Mouse (Mus musculus) CH12.LX (cell line): ENCODE data around the gene Fgfr2. TPM values are rescaled to one million over a fixed set of nuclear protein-coding genes. Genes with fewer than 3 reads are reported as not detected.

ENCODE experiments used
- DNase-seq: peaks from one replicate; pipeline ENCODE4 v3.0.0-alpha.2; 2013; ENCODE audit errors: extremely low read depth
- H3K27ac ChIP-seq: 2 replicates; pipeline ENCODE4 v1.5.1; 2012; ENCODE audit warnings: low read depth, mild to moderate bottlenecking, control low read depth, moderate library complexity; ENCODE audit not compliant: insufficient read depth
- H3K27me3 ChIP-seq: replicated peaks from 2 replicates; pipeline ENCODE3; 2012; ENCODE audit warnings: inconsistent platforms
- H3K36me3 ChIP-seq, 2 experiments: replicated peaks in 1 of 2; 2 replicates each; pipeline versions ENCODE3 to v1.6.1; 2012; ENCODE audit warnings: inconsistent platforms in 1 of 2, low read length in 1 of 2, mild to moderate bottlenecking in 1 of 2, mixed read lengths in 1 of 2, moderate library complexity in 1 of 2; ENCODE audit not compliant: control insufficient read depth in 1 of 2, insufficient read depth in 1 of 2
- H3K4me1 ChIP-seq, 2 experiments: 2 replicates each; pipeline ENCODE4 v1.6.1; 2012; ENCODE audit warnings: inconsistent platforms in 1 of 2, moderate library complexity in 1 of 2; ENCODE audit not compliant: insufficient read depth in 2 of 2, control insufficient read depth in 1 of 2
- H3K4me2 ChIP-seq: 2 replicates; pipeline ENCODE4 v1.6.1; 2012; ENCODE audit warnings: low read depth, mild to moderate bottlenecking, control low read depth; ENCODE audit not compliant: poor library complexity, insufficient read depth, severe bottlenecking
- H3K4me3 ChIP-seq, 3 experiments: fragments of 150-350 bp in 1 of 3; sonication (generic) in 1 of 3; replicated peaks in 1 of 3; 2 replicates each; pipeline versions ENCODE3 to v1.5.1; 2011 to 2012; ENCODE audit warnings: low read depth in 2 of 3, low read length in 2 of 3, mild to moderate bottlenecking in 2 of 3, moderate library complexity in 2 of 3, control low read depth in 1 of 3, improper control_type of control experiment in 1 of 3, inconsistent platforms in 1 of 3, mixed read lengths in 1 of 3; ENCODE audit not compliant: poor library complexity in 1 of 3
- H3K79me2 ChIP-seq: replicated peaks from 2 replicates; pipeline ENCODE4 v1.6.1; 2012; ENCODE audit warnings: mild to moderate bottlenecking, moderate library complexity; ENCODE audit not compliant: control insufficient read depth, poor library complexity, insufficient read depth, severe bottlenecking; ENCODE audit errors: extremely low read depth
- H3K9ac ChIP-seq: 2 replicates; pipeline ENCODE4 v1.6.1; 2012; ENCODE audit warnings: low read depth, mild to moderate bottlenecking, control low read depth, moderate library complexity; ENCODE audit not compliant: insufficient read depth
- H3K9me3 ChIP-seq: replicated peaks from 2 replicates; pipeline ENCODE3; 2012; ENCODE audit warnings: low read length, inconsistent platforms, mixed read lengths
- CTCF ChIP-seq, 2 experiments: IDR thresholded peaks in 1 of 2; conservative IDR thresholded peaks in 1 of 2; 2 replicates each; pipeline ENCODE4 v1.5.1; 2011 to 2012; ENCODE audit warnings: low read depth in 2 of 2, low read length in 2 of 2, improper control_type of control experiment in 1 of 2, inconsistent platforms in 1 of 2, mild to moderate bottlenecking in 1 of 2, moderate library complexity in 1 of 2
- E2F4 ChIP-seq: IDR thresholded peaks from 2 replicates; pipeline ENCODE4 v1.6.1; 2011; ENCODE audit warnings: low read depth, low read length, improper control_type of control experiment; ENCODE audit not compliant: insufficient replicate concordance
- ELF1 ChIP-seq: IDR thresholded peaks from 2 replicates; pipeline ENCODE4 v1.6.1; 2014; ENCODE audit warnings: low read depth, mild to moderate bottlenecking, inconsistent platforms, low read length, improper control_type of control experiment
- EP300 ChIP-seq: IDR thresholded peaks from 2 replicates; pipeline ENCODE4 v1.6.1; 2011; ENCODE audit warnings: low read length, improper control_type of control experiment
- HCFC1 ChIP-seq: IDR thresholded peaks from 2 replicates; pipeline ENCODE4 v1.6.1; 2012; ENCODE audit warnings: low read depth, mild to moderate bottlenecking, inconsistent platforms, low read length, improper control_type of control experiment
- JUND ChIP-seq: conservative IDR thresholded peaks from 2 replicates; pipeline ENCODE4 v1.6.1; 2011; ENCODE audit warnings: low read depth, low read length, improper control_type of control experiment
- KAT2A ChIP-seq: IDR thresholded peaks from 2 replicates; pipeline ENCODE4 v1.6.1; 2012; ENCODE audit warnings: low read length, improper control_type of control experiment, inconsistent platforms; ENCODE audit not compliant: insufficient replicate concordance
- MAX ChIP-seq: IDR thresholded peaks from 2 replicates; pipeline ENCODE4 v1.6.1; 2011; ENCODE audit warnings: low read length, improper control_type of control experiment
- MEF2A ChIP-seq: IDR thresholded peaks from 2 replicates; pipeline ENCODE4 v1.6.1; 2014; ENCODE audit warnings: low read depth, mild to moderate bottlenecking, inconsistent platforms, low read length, improper control_type of control experiment, borderline replicate concordance
- MXI1 ChIP-seq: IDR thresholded peaks from 2 replicates; pipeline ENCODE4 v1.6.1; 2011; ENCODE audit warnings: mild to moderate bottlenecking, low read depth, low read length, improper control_type of control experiment
- MYC ChIP-seq: IDR thresholded peaks from 2 replicates; pipeline ENCODE4 v1.6.1; 2011; ENCODE audit warnings: low read depth, mild to moderate bottlenecking, improper control_type of control experiment, low read length
- NELFE ChIP-seq: IDR thresholded peaks from 2 replicates; pipeline ENCODE4 v1.6.1; 2011; ENCODE audit warnings: low read depth, low read length, improper control_type of control experiment
- NRF1 ChIP-seq: IDR thresholded peaks from 2 replicates; pipeline ENCODE4 v1.6.1; 2014; ENCODE audit warnings: low read depth, mild to moderate bottlenecking, inconsistent platforms, low read length, improper control_type of control experiment, moderate library complexity
- POLR2A ChIP-seq: IDR thresholded peaks from 2 replicates; pipeline ENCODE4 v1.6.1; 2011; ENCODE audit warnings: low read depth, mild to moderate bottlenecking, improper control_type of control experiment, low read length
- POLR2AphosphoS2 ChIP-seq: IDR thresholded peaks from 2 replicates; pipeline ENCODE4 v1.6.1; 2011; ENCODE audit warnings: low read depth, low read length, improper control_type of control experiment
- RAD21 ChIP-seq: IDR thresholded peaks from 2 replicates; pipeline ENCODE4 v1.6.1; 2011; ENCODE audit warnings: low read depth, mild to moderate bottlenecking, low read length, improper control_type of control experiment, moderate library complexity
- SMC3 ChIP-seq: IDR thresholded peaks from 2 replicates; pipeline ENCODE4 v1.6.1; 2011; ENCODE audit warnings: low read depth, low read length, improper control_type of control experiment
- UBTF ChIP-seq: IDR thresholded peaks from 2 replicates; pipeline ENCODE4 v1.6.1; 2012; ENCODE audit warnings: low read depth, mild to moderate bottlenecking, inconsistent platforms, low read length, improper control_type of control experiment, moderate library complexity
- USF2 ChIP-seq: conservative IDR thresholded peaks from 2 replicates; pipeline ENCODE4 v1.6.1; 2011; ENCODE audit warnings: low read depth, low read length, improper control_type of control experiment
- ZC3H11A ChIP-seq: IDR thresholded peaks from 2 replicates; pipeline ENCODE4 v1.6.1; 2012; ENCODE audit warnings: low read depth, mild to moderate bottlenecking, inconsistent platforms, low read length, improper control_type of control experiment
- ZKSCAN1 ChIP-seq: IDR thresholded peaks from 2 replicates; pipeline ENCODE4 v1.6.1; 2012; ENCODE audit warnings: low read depth, inconsistent platforms, low read length, improper control_type of control experiment, borderline replicate concordance
- ZMIZ1 ChIP-seq: IDR thresholded peaks from 2 replicates; pipeline ENCODE4 v1.6.1; 2012; ENCODE audit warnings: low read depth, mild to moderate bottlenecking, inconsistent platforms, low read length, improper control_type of control experiment
- ZNF384 ChIP-seq: IDR thresholded peaks from 2 replicates; pipeline ENCODE4 v1.6.1; 2012; ENCODE audit warnings: low read depth, low read length, improper control_type of control experiment, inconsistent platforms
- dilution Hi-C: fragments of 300-500 bp; cut with MboI; formaldehyde crosslinking; loops from 2 replicates; pipeline ENCODE4 v1.14.3; 2020; ENCODE audit warnings: low sequenced_read_pairs; ENCODE audit not compliant: extremely low pct_unique_long_range_greater_than_20kb, extremely low pct_ligation_motif_present
- in situ Hi-C: fragments of 300-500 bp; cut with MboI; formaldehyde crosslinking; loops from 3 replicates; pipeline ENCODE4 v1.14.3; 2019; ENCODE audit warnings: low sequenced_read_pairs, low pct_ligation_motif_present, low pct_unique_long_range_greater_than_20kb, mixed read lengths
- polyA plus RNA-seq: library from polyadenylated mRNA; unstranded; fragments of >175 nt; gene quantifications from 2 replicates; pipeline ENCODE4 v1.2.1, GENCODE M21; 2012; ENCODE audit warnings: low read depth; ENCODE audit not compliant: insufficient read length
- total RNA-seq, 2 experiments: library from RNA; depleted of rRNA; stranded (reverse); fragments of 300-350 nt in 1 of 2; fragments of >200 nt in 1 of 2; gene quantifications; 2 replicates each; pipeline ENCODE4 v1.2.3; 2012 to 2014

Gene Fgfr2
- total and polyA plus RNA-seq, 3 experiments: not detected

DNA sequence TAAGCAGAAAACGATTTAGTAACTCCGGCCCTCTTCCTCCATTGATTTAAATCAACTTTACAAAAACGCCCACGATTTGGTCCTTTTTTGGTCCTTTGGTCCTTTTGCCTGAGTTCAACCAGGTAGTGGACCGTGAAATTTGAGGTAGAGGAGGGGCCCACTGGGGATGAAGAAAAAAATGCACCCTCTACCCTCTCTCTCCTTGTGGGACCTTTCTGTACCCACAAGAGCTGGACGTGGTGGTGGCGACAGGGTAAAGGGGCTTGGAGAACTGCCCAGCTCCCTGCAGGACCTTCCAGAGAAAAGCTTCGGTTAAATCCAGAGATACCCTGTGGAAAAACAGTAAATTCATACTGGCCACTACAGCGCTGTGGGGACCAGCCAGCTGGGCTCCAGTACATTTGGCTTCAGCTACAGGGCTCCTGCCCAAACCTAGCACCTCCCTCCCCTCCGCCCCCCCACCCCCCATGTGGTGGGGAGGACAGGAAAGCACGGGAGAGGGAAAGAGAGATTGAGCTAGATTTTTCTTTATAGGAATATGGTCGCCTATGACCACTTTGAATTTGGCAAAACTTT is 2185.8 kb downstream of the Fgfr2 start:
- Histone ChIP-seq H3K4me2 (no peak overlapping the region), H3K27ac (no peak overlapping the region), H3K4me1 (no peaks in the 10 kb centered on the region), H3K27me3 (peaks cover 79% of the 10 kb centered on the region), H3K36me3 (no peaks in the 10 kb centered on the region), H3K9me3 (no peaks in the 10 kb centered on the region), H3K4me3 (no peak overlapping the region), H3K79me2 (no peaks in the 10 kb centered on the region), H3K9ac (no peak overlapping the region)
- no peak for DNase-seq
- dilution Hi-C loops: no loop called here
- in situ Hi-C loops: no loop called here
- no peak for TF ChIP-seq SMC3

GRCm38 (mm10) chr7:130936472-130936951 is 2186.6 kb downstream of the Fgfr2 start:
- DNase-seq: no peak
- H3K9ac ChIP-seq: no peak overlapping the region
- in situ Hi-C loops (no loop called here), dilution Hi-C loops (no loop called here)
- peaks cover 78% of the 10 kb centered on the region for H3K27me3 ChIP-seq
- H3K79me2 ChIP-seq: no peaks in the 10 kb centered on the region
- H3K9me3 ChIP-seq: peaks cover 4% of the 10 kb centered on the region
- H3K4me2 ChIP-seq: no peak overlapping the region
- no peaks in the 10 kb centered on the region for H3K36me3 ChIP-seq
- no peak for TF ChIP-seq RAD21
- no peak for TF ChIP-seq MYC
- no peak for TF ChIP-seq POLR2AphosphoS2
- no peak for TF ChIP-seq JUND
- no peak for TF ChIP-seq MAX
- TF ChIP-seq ZC3H11A: no peak
- no peak overlapping the region for H3K4me3 ChIP-seq
- no peak overlapping the region for H3K27ac ChIP-seq
- no peaks in the 10 kb centered on the region for H3K4me1 ChIP-seq

GRCm38 (mm10) chr7:130935793-130936471 is 2187.2 kb downstream of the Fgfr2 start, which contains the start of gene Htra1:
Gene Htra1 (plus strand): TSS chr7:130936111.
- TF ChIP-seq KAT2A: no peak
- TF ChIP-seq MEF2A: no peak
- TF ChIP-seq POLR2A: no peak
- TF ChIP-seq NELFE: no peak
- TF ChIP-seq ELF1: no peak
- TF ChIP-seq ZC3H11A: no peak
- TF ChIP-seq ZKSCAN1: no peak
- TF ChIP-seq UBTF: no peak
- TF ChIP-seq HCFC1: no peak
- TF ChIP-seq NRF1: no peak
- no peak for TF ChIP-seq MXI1
- TF ChIP-seq USF2: no peak
- no peak for TF ChIP-seq MAX
- no peak for TF ChIP-seq CTCF (conservative IDR thresholded peaks at IDR 0.05 in 1 of 2, IDR thresholded peaks at IDR 0.05 in 1 of 2; ENCODE audit: low read depth in 2 of 2, low read length in 2 of 2)
- TF ChIP-seq RAD21: no peak
- no peak for TF ChIP-seq ZMIZ1
- TF ChIP-seq EP300: no peak
- TF ChIP-seq ZNF384: no peak
- no peak for TF ChIP-seq E2F4
- Histone ChIP-seq H3K27ac (no peak within 1 kb of the TSS), H3K9me3 (peaks cover 4% of the 10 kb centered on the region), H3K4me2 (no peak within 1 kb of the TSS), H3K27me3 (peaks cover 72% of the 10 kb centered on the region), H3K79me2 (no peaks in the 10 kb centered on the region), H3K4me3 (no peak within 1 kb of the TSS), H3K36me3 (no peaks in the 10 kb centered on the region), H3K9ac (no peak within 1 kb of the TSS), H3K4me1 (no peaks in the 10 kb centered on the region)
- in situ Hi-C loops: no loop called here
- dilution Hi-C loops: no loop called here
- DNase-seq: no peak
